In the genomic region with DNA sequence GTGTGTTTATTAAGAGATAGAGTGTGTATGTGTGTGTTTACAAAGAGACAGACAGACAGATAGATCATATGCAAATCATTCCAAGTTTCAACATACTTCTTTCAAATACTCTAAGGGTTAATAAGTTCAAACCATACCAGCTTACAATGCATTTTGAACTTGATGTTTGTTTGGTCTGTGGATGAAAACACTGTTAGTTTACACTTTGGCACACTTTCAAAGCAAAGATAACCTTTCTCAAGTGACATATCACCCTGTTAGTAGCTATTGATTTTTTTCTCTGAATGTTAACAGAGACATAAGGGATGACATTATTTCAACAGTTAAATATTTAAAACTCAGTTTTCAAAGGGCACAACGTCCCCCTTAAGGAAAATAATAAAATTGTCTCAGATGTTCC, we compare ENCODE assay signal across 35 mouse cellular contexts.
"Had no signal": no experiment of that assay in that cellular context is flagged by ENCODE, and none has a peak within 500 bp of the region (broad histone marks: within the 10 kb centered on the region; RNA-seq: fewer than 3 reads in every experiment).

No protein-coding gene starts in this region.

- H3K9ac ChIP-seq: heart, embryonic 12.5 days; heart, embryonic 13.5 days; heart, embryonic 15.5 days; hindbrain, embryonic 12.5 days; hindbrain, embryonic 13.5 days; hindbrain, embryonic 14.5 days; hindbrain, embryonic 15.5 days; intestine, embryonic 15.5 days; kidney, embryonic 15.5 days had no signal

- H3K27me3 ChIP-seq: heart, embryonic 12.5 days; heart, embryonic 13.5 days; heart, embryonic 15.5 days; hindbrain, embryonic 12.5 days; hindbrain, embryonic 13.5 days; hindbrain, embryonic 15.5 days; intestine, embryonic 15.5 days; kidney, embryonic 15.5 days had no signal

- H3K4me2 ChIP-seq: heart, embryonic 11.5 days; heart, embryonic 12.5 days; heart, embryonic 13.5 days; heart, embryonic 15.5 days; hindbrain, embryonic 12.5 days; hindbrain, embryonic 13.5 days; hindbrain, embryonic 14.5 days; hindbrain, embryonic 15.5 days; intestine, embryonic 15.5 days; kidney, embryonic 15.5 days had no signal

- DNase-seq: heart, adult 2 months; heart, postnatal 10 days; heart, postnatal 14 days; heart, postnatal 36 days; heart, postnatal 4 days; kidney, adult 11 months; kidney, adult 18-20 months; kidney, adult 2 months; kidney, adult 8-10 months; kidney, adult 9 months; kidney, postnatal 10 days; kidney, postnatal 14 days; kidney, postnatal 25 days; kidney, postnatal 36 days; kidney, postnatal 4 days; layer of hippocampus, adult 9-11 months had no signal

- H3K9me3 ChIP-seq: heart, embryonic 10.5 days; heart, embryonic 13.5 days; heart, embryonic 15.5 days; hindbrain, embryonic 10.5 days; hindbrain, embryonic 12.5 days; hindbrain, embryonic 13.5 days; hindbrain, embryonic 15.5 days; intestine, embryonic 15.5 days; kidney, embryonic 15.5 days had no signal

- H3K4me1 ChIP-seq: heart, embryonic 10.5 days; heart, embryonic 12.5 days; heart, embryonic 13.5 days; heart, embryonic 15.5 days; hindbrain, embryonic 10.5 days; hindbrain, embryonic 12.5 days; hindbrain, embryonic 13.5 days; hindbrain, embryonic 15.5 days; intestine, embryonic 15.5 days; kidney, embryonic 15.5 days had no signal

- H3K4me3 ChIP-seq: heart, adult 2 months; heart, embryonic 10.5 days; heart, embryonic 12.5 days; heart, embryonic 13.5 days; heart, embryonic 15.5 days; hindbrain, embryonic 10.5 days; hindbrain, embryonic 12.5 days; hindbrain, embryonic 13.5 days; hindbrain, embryonic 15.5 days; intestine, embryonic 15.5 days; kidney, embryonic 15.5 days; layer of hippocampus, adult 2 months had no signal

- H3K27ac ChIP-seq: heart, adult 2 months; heart, embryonic 10.5 days; heart, embryonic 13.5 days; heart, embryonic 15.5 days; hindbrain, embryonic 10.5 days; hindbrain, embryonic 12.5 days; hindbrain, embryonic 13.5 days; hindbrain, embryonic 14.5 days; hindbrain, embryonic 15.5 days; hindbrain, postnatal 0 days; intestine, embryonic 15.5 days; kidney, embryonic 15.5 days; kidney, postnatal 0 days; layer of hippocampus, adult 2 months had no signal

- ATAC-seq: hindbrain, embryonic 16.5 days; hindbrain, postnatal 0 days; inflammation-experienced regulatory T-cells, adult 6 months; intestine, embryonic 15.5 days; intestine, embryonic 16.5 days; intestine, postnatal 0 days had no signal

- H3K36me3 ChIP-seq: heart, embryonic 10.5 days; heart, embryonic 12.5 days; heart, embryonic 13.5 days; heart, embryonic 15.5 days; hindbrain, embryonic 10.5 days; hindbrain, embryonic 12.5 days; hindbrain, embryonic 13.5 days; hindbrain, embryonic 15.5 days; intestine, embryonic 15.5 days; kidney, embryonic 15.5 days had no signal
